Mouse (Mus musculus) kidney, postnatal 0 days (tissue): ENCODE measurements at regions not wholly inside any gene's neighbourhood (a gene's known extent, or its start where the extent isn't known, plus 50 kb on each side); places are given as distances from the start of the nearest gene placed in this dataset.
A peak's percentile ranks its signal among the peaks of the same experiment; 100 is the strongest.

Experiments used
- ATAC-seq: fragments of 200-750 bp; cut with Nextera tagmentation; replicated peaks from 2 replicates; pipeline ENCODE4 v1.8.0; 2017; ENCODE audit warnings: low read depth, moderate number of reproducible peaks, moderate TSS enrichment, moderate library complexity; ENCODE audit not compliant: low FRiP score
- DNase-seq: peaks from one replicate; pipeline ENCODE4 v3.0.0-alpha.2; 2016; ENCODE audit warnings: low spot score
- H3K27ac ChIP-seq: fragments of 300-500 bp; sonication (generic); 2 replicates; pipeline ENCODE4 v1.5.1; 2014; ENCODE audit warnings: mild to moderate bottlenecking
- H3K27me3 ChIP-seq: fragments of 300-500 bp; sonication (generic); 2 replicates; pipeline ENCODE4 v1.6.1; 2014; ENCODE audit warnings: low read length, mixed read lengths; ENCODE audit not compliant: insufficient read depth
- H3K36me3 ChIP-seq: fragments of 300-500 bp; sonication (generic); 2 replicates; pipeline ENCODE4 v1.6.1; 2014; ENCODE audit warnings: low read length, mixed read lengths; ENCODE audit not compliant: insufficient read depth
- H3K4me1 ChIP-seq: fragments of 300-500 bp; sonication (generic); replicated peaks from 2 replicates; pipeline ENCODE4 v1.6.1; 2014; ENCODE audit warnings: antibody characterized with exemption, low read length, mixed read lengths; ENCODE audit not compliant: insufficient read depth
- H3K4me2 ChIP-seq: fragments of 300-500 bp; sonication (generic); 2 replicates; pipeline ENCODE4 v1.6.1; 2014; ENCODE audit warnings: mild to moderate bottlenecking, low read length, moderate library complexity, mixed read lengths
- H3K4me3 ChIP-seq: fragments of 300-500 bp; sonication (generic); replicated peaks from 2 replicates; pipeline ENCODE4 v1.5.1; 2014; ENCODE audit warnings: low read depth, low read length
- H3K9ac ChIP-seq: fragments of 300-500 bp; sonication (generic); 2 replicates; pipeline ENCODE4 v1.6.1; 2014; ENCODE audit warnings: low read depth, low read length
- H3K9me3 ChIP-seq: fragments of 300-500 bp; sonication (generic); replicated peaks from 2 replicates; pipeline ENCODE4 v1.6.1; 2016; ENCODE audit warnings: low read length, inconsistent platforms, mixed read lengths
- CTCF ChIP-seq: IDR thresholded peaks from 2 replicates; pipeline ENCODE4 v1.5.1; 2016; ENCODE audit warnings: antibody characterized with exemption, low read depth, mild to moderate bottlenecking, moderate library complexity
- WGBS: fragments of 180-500 bp; shearing (Covaris S2); extraction: QIAGEN DNeasy Blood & Tissue Kit; methylation state at CpG from one replicate; pipeline ENCODE4 v1.1.7; 2014; 5-methylcytosine and 5-hydroxymethylcytosine counted together

DNA sequence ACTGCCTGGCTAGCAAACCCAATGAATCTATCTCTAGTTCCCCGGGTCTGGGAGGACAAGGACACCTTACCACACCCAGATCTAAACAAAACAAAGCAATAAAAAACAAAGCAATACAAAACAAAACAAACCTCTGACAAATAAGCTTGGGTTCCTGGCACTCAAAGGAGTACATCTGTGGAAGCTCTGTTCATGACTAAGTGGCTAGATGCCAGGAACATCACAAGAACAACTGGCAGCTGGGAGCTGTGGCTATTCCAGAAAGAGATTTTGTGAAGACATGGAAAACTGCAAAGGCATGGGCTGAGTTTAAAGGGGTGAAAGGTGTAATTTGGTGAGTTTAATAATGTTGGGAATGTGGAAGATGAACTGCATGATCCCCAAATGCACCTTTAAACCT, 565.9 kb downstream of the Plekhb2 start:
- WGBS, result 37% methylated on average over 1 of the region's 1 CpGs
- Histone ChIP-seq H3K4me3 (no peak overlapping the region), H3K4me1 (no peaks in the 10 kb centered on the region), H3K4me2 (no peak overlapping the region), H3K36me3 (no peaks in the 10 kb centered on the region), H3K9me3 (no peaks in the 10 kb centered on the region), H3K27me3 (no peaks in the 10 kb centered on the region), H3K27ac (no peak overlapping the region), H3K9ac (no peak overlapping the region)
- no peak for TF ChIP-seq CTCF
- ATAC-seq, result no peak
- DNase-seq, result no peak

DNA sequence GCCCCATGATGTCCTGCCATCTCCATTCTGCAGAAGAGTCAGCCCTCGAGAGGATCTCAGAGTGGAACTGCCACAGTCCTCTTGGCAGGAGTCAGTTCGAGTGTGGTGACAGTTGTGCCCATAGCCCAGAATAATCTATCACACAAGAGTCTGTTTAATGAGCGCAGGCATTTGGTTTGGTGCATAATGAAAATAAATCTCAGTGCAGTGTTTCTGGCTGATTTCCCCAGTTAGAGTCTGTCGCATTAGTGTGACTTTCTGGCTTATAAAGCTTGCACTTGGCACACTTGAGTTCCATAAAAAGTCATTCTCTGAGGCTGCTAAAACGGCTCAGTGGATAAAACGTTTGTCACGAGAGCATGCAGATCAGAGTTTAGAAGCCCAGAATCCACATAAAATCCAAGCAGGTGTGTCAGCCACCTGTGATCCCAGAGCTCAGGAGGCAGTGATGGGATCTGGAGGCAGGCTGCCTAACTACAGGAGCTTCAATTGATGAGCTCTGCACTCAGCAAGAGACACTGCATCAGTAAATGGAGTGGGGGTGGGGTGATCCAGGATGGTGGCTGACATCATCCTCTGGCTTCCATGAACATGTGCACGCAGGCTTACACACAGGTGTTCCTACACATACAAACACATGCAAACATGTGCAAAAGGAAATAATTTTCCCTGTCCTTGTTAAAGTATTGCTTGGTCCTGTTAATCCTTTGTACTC, 578.5 kb downstream of the Plekhb2 start:
- no peak overlapping the region for H3K9ac ChIP-seq
- no peak overlapping the region for H3K4me3 ChIP-seq
- H3K27ac ChIP-seq, result no peak overlapping the region
- DNase-seq (no peak), ATAC-seq (no peak)
- H3K4me2 ChIP-seq, result no peak overlapping the region
- WGBS, result 75% methylated on average over 8 of the region's 8 CpGs
- H3K36me3 ChIP-seq, result no peaks in the 10 kb centered on the region
- no peaks in the 10 kb centered on the region for H3K4me1 ChIP-seq
- H3K9me3 ChIP-seq, result no peaks in the 10 kb centered on the region
- no peaks in the 10 kb centered on the region for H3K27me3 ChIP-seq
- no peak for TF ChIP-seq CTCF

DNA sequence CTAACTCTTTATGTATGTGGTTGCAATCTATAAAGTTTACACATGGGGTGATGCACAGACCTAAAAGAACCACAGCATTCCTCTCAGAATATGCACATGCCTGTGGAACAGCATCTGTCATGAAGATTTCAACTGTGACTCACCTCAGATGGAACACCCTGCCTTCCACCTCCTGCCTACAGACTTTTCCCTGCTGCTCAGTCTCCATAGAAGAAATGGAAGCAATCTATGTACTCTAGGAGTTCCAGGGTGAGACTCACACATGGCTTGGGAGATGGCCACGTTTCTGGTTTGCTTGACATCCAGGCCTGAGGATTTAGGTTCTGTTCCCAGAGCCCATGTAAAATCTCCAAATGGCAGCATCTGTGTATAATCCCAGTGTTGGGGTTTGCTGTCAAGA, 579.7 kb downstream of the Plekhb2 start:
- Histone ChIP-seq H3K4me3 (no peak overlapping the region), H3K9me3 (no peaks in the 10 kb centered on the region), H3K36me3 (no peaks in the 10 kb centered on the region), H3K27me3 (no peaks in the 10 kb centered on the region), H3K4me2 (no peak overlapping the region), H3K27ac (no peak overlapping the region), H3K9ac (no peak overlapping the region), H3K4me1 (no peaks in the 10 kb centered on the region)
- no peak for DNase-seq
- no peak for TF ChIP-seq CTCF
- ATAC-seq, result no peak
- WGBS, result 75% methylated on average over 1 of the region's 1 CpGs

DNA sequence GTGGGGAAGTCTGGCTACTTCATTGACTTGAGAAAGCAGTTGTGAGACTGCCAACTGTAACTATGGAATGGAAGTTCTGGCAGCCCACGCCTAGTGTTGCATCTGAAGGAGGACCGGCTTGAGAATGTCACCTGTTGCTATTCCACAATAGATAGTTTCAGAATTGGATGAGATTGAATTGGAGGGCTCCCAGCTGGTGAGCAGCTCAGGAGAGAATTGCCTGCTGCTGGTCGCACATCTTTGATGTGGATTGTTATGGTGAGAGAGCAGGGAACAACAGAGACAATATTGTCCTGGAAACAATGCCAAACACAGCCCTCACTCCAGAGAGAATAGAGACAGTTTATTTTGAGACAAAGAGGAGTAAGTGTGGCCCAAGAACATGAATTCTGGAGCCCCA, 585.9 kb downstream of the Plekhb2 start:
- H3K4me1 ChIP-seq, result no peaks in the 10 kb centered on the region
- no peak overlapping the region for H3K4me2 ChIP-seq
- H3K9me3 ChIP-seq, result no peaks in the 10 kb centered on the region
- H3K36me3 ChIP-seq, result no peaks in the 10 kb centered on the region
- no peak overlapping the region for H3K4me3 ChIP-seq
- DNase-seq, result no peak
- WGBS, result 83% methylated on average over 3 of the region's 3 CpGs
- no peak for TF ChIP-seq CTCF
- H3K27me3 ChIP-seq, result no peaks in the 10 kb centered on the region
- H3K9ac ChIP-seq, result no peak overlapping the region
- no peak for ATAC-seq
- H3K27ac ChIP-seq, result no peak overlapping the region

DNA sequence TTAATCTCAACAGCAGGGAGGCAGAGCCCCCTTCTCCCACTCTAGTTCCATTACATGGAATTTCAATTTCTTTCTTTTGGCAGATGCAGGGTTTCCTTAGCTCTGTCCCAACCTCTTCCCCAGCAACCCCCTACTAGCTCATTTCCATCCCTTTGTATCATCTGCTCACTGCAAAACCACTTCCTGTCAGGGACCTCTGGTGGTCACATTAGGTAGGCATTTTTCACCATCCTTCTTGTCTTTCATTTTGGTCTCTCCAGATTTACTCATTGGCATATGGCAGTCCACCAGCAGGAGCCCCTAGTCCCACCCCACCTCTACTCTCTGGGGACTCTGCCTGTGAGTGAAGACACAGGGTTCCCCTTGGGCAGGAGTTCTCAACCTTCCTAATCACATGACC, 597.6 kb downstream of the Plekhb2 start:
- Histone ChIP-seq H3K4me3 (no peak overlapping the region), H3K27me3 (no peaks in the 10 kb centered on the region)

GRCm38 (mm10) chr1:35452441-35453107, 602.8 kb downstream of the Plekhb2 start:
- H3K9ac ChIP-seq, result no peak overlapping the region
- TF ChIP-seq CTCF, result no peak
- WGBS, result 73% methylated on average over 19 of the region's 19 CpGs

More for the DNA sequence above, 597.6 kb downstream of the Plekhb2 start:
- no peak overlapping the region for H3K27ac ChIP-seq
- no peaks in the 10 kb centered on the region for H3K36me3 ChIP-seq
- H3K4me2 ChIP-seq, result no peak overlapping the region
- no peak overlapping the region for H3K9ac ChIP-seq
- peak; percentile 37 for TF ChIP-seq CTCF
- no peaks in the 10 kb centered on the region for H3K9me3 ChIP-seq
- no peaks in the 10 kb centered on the region for H3K4me1 ChIP-seq
- DNase-seq, result no peak
- no peak for ATAC-seq

More at GRCm38 (mm10) chr1:35452441-35453107, 602.8 kb downstream of the Plekhb2 start:
- Histone ChIP-seq H3K4me2 (no peak overlapping the region), H3K36me3 (no peaks in the 10 kb centered on the region), H3K4me1 (no peaks in the 10 kb centered on the region), H3K27ac (no peak overlapping the region), H3K9me3 (no peaks in the 10 kb centered on the region), H3K27me3 (no peaks in the 10 kb centered on the region), H3K4me3 (no peak overlapping the region)
- no peak for DNase-seq
- ATAC-seq, result no peak
